Mouse (Mus musculus) brain, embryonic 14.5 days (tissue): ENCODE data around the gene Bpifa2. TPM values are rescaled to one million over a fixed set of nuclear protein-coding genes. Genes with fewer than 3 reads are reported as not detected.
"Not testable (repeated sequence)": the region's sequence is repeated elsewhere in the genome, so short reads cannot be mapped to it uniquely, and the experiment has no call there.

Experiments
- DNase-seq: peaks from one replicate; pipeline ENCODE4 v3.0.0-alpha.2; 2011; ENCODE audit warnings: low read depth
- CTCF ChIP-seq: fragments of 200-500 bp; IDR thresholded peaks from 2 replicates; pipeline ENCODE4 v1.5.1; 2012; ENCODE audit warnings: inconsistent platforms, mild to moderate bottlenecking, moderate library complexity, borderline replicate concordance; ENCODE audit not compliant: insufficient read depth, insufficient read length; ENCODE audit errors: extremely low read depth
- POLR2A ChIP-seq: fragments of 200-500 bp; IDR thresholded peaks from 2 replicates; pipeline ENCODE4 v1.6.1; 2012; ENCODE audit warnings: mild to moderate bottlenecking, inconsistent platforms, borderline replicate concordance; ENCODE audit not compliant: poor library complexity, insufficient read depth, insufficient read length, severe bottlenecking; ENCODE audit errors: extremely low read depth
- polyA plus RNA-seq: library from polyadenylated mRNA; depleted of rRNA; stranded (reverse); fragments of >200 nt; gene quantifications from 2 replicates; pipeline ENCODE4 v1.2.3, GENCODE M21; 2012; rRNA removed

Bpifa2 gene
- polyA plus RNA-seq, 1 experiment = not detected

GRCm38 (mm10) chr2:154007381-154007780, 684 bp upstream of the Bpifa2 start:
- DNase-seq = no peak
- no peak for TF ChIP-seq CTCF
- no peak for TF ChIP-seq POLR2A

GRCm38 (mm10) chr2:154017990-154018389, 9.9 kb downstream of the Bpifa2 start:
- TF ChIP-seq POLR2A (no peak), CTCF (no peak)
- DNase-seq = no peak

GRCm38 (mm10) chr2:154024676-154025075, 16.6 kb downstream of the Bpifa2 start:
- not testable (repeated sequence) for DNase-seq

GRCm38 (mm10) chr2:154038932-154039331, 30.9 kb downstream of the Bpifa2 start:
- no peak for TF ChIP-seq POLR2A
- TF ChIP-seq CTCF = peak; percentile 58; the same call in 1 of the 2 replicates
- DNase-seq = peak; percentile 12

- DNase-seq = no peak
- TF ChIP-seq CTCF (no peak), POLR2A (no peak)
These were observed 36.7 kb downstream of the Bpifa2 start for GRCm38 (mm10) chr2:154044743-154045142.

GRCm38 (mm10) chr2:154058690-154059089, 50.6 kb downstream of the Bpifa2 start:
- TF ChIP-seq POLR2A (no peak), CTCF (no peak)
- no peak for DNase-seq

Other genes starting within 250 kb of the Bpifa2 start
- 0.05 and 0.16 TPM in 2 replicates for gene Efcab8, start 228.3 kb upstream of the Bpifa2 start, polyA plus RNA-seq
- gene Sun5, start 137.2 kb upstream of the Bpifa2 start, polyA plus RNA-seq = not detected in 2 replicates
- gene Bpifb2, start 133.2 kb upstream of the Bpifa2 start, polyA plus RNA-seq = not detected in 2 replicates
- 0.04 TPM in 1 of 2 replicates, not detected in the other for gene Bpifb6, start 107.9 kb upstream of the Bpifa2 start, polyA plus RNA-seq
- 0.06 and 0.07 TPM in 2 replicates for gene Bpifb3, start 90.0 kb upstream of the Bpifa2 start, polyA plus RNA-seq
- not detected in 2 replicates for gene Bpifb4, start 70.1 kb upstream of the Bpifa2 start, polyA plus RNA-seq
- not detected in 2 replicates for gene Bpifa6, start 33.3 kb upstream of the Bpifa2 start, polyA plus RNA-seq
- gene Bpifa3, start 122.1 kb downstream of the Bpifa2 start, polyA plus RNA-seq = not detected in 2 replicates
- gene Bpifa1, start 134.6 kb downstream of the Bpifa2 start, polyA plus RNA-seq = not detected in 2 replicates
- not detected in 2 replicates for gene Bpifa5, start 154.3 kb downstream of the Bpifa2 start, polyA plus RNA-seq
- gene Bpifb1, start 182.6 kb downstream of the Bpifa2 start, polyA plus RNA-seq = 0.21 and 0.23 TPM in 2 replicates
- 0.39 and 0.49 TPM in 2 replicates for gene Bpifb5, start 215.5 kb downstream of the Bpifa2 start, polyA plus RNA-seq
- not detected in 2 replicates for gene Bpifb9a, start 249.6 kb downstream of the Bpifa2 start, polyA plus RNA-seq